Mouse (Mus musculus) inflammation-experienced regulatory T-cells (primary cell): ENCODE measurements around the gene Dmrtc2. TPM values are rescaled to one million over a fixed set of nuclear protein-coding genes. Genes with fewer than 3 reads are reported as not detected.

Source experiments
- polyA plus RNA-seq, 2 experiments: library from polyadenylated mRNA; unstranded; fragments of 100-300 nt; shearing (Covaris generic); gene quantifications; one replicate each; pipeline ENCODE4 v1.2.1; 2017

Gene Dmrtc2
- under 1 TPM in 1 of 2 experiments, not detected in 1; 0.23 TPM for polyA plus RNA-seq

GRCm38 (mm10) chr7:24869532-24870165 is at the start of gene Dmrtc2, which contains the start of gene Lypd4:
TSS of gene Dmrtc2 (plus strand) at chr7:24870057.
TSS of gene Lypd4 (minus strand) at chr7:24869941.

GRCm38 (mm10) chr7:24861913-24862312 is 7.9 kb upstream of the Dmrtc2 start, which contains the start of gene Gm9844:
TSS of gene Gm9844 (plus strand) at chr7:24862213.

GRCm38 (mm10) chr7:24883896-24884692 is 14.2 kb downstream of the Dmrtc2 start, which contains the start of gene Rps19:
TSS of gene Rps19 (plus strand) at chr7:24884371.

GRCm38 (mm10) chr7:24897224-24897623 is 27.4 kb downstream of the Dmrtc2 start, which contains the start of gene Cd79a:
TSS of gene Cd79a (plus strand) at chr7:24897381.

GRCm38 (mm10) chr7:24902630-24903443 is 33.0 kb downstream of the Dmrtc2 start, which contains the start of gene Arhgef1:
TSS of gene Arhgef1 (plus strand) at chr7:24902912.

Other genes starting within 250 kb of the Dmrtc2 start
- 1 to 10 TPM in 1 of 2 experiments, under 1 TPM in 1; 0.19 to 1.1 TPM for gene Lypd3, start 233.5 kb upstream of the Dmrtc2 start, polyA plus RNA-seq
- gene Tex101, start 193.4 kb upstream of the Dmrtc2 start, polyA plus RNA-seq: under 1 TPM in 1 of 2 experiments, not detected in 1; 0.36 TPM
- gene BC049730, start 160.8 kb upstream of the Dmrtc2 start, polyA plus RNA-seq: under 1 TPM; 0.13 to 0.31 TPM
- 1 to 10 TPM in 1 of 2 experiments, not detected in 1; 2.5 TPM for gene Gm4763, start 143.1 kb upstream of the Dmrtc2 start, polyA plus RNA-seq
- gene Cd177, start 109.7 kb upstream of the Dmrtc2 start, polyA plus RNA-seq: under 1 TPM; 0.33 to 0.34 TPM
- 1 to 10 TPM in 1 of 2 experiments, under 1 TPM in 1; 0.82 to 1.6 TPM for gene Ceacam10, start 92.9 kb upstream of the Dmrtc2 start, polyA plus RNA-seq
- 10 to 100 TPM; 35.8 to 42.4 TPM for gene Gm9844, start 7.8 kb upstream of the Dmrtc2 start, polyA plus RNA-seq
- not detected for gene Lypd4, start 116 bp upstream of the Dmrtc2 start, polyA plus RNA-seq
- gene Rps19, start 14.3 kb downstream of the Dmrtc2 start, polyA plus RNA-seq: 1,000 to 10,000 TPM; 3,658 to 5,329 TPM
- 10 to 100 TPM; 20.1 to 49.7 TPM for gene Cd79a, start 27.3 kb downstream of the Dmrtc2 start, polyA plus RNA-seq
- 1,000 to 10,000 TPM; 1,361 to 1,690 TPM for gene Arhgef1, start 32.9 kb downstream of the Dmrtc2 start, polyA plus RNA-seq
- not detected for gene Gm4881, start 74.4 kb downstream of the Dmrtc2 start, polyA plus RNA-seq
- 100 to 1,000 TPM; 598 to 776 TPM for gene Rabac1, start 102.7 kb downstream of the Dmrtc2 start, polyA plus RNA-seq
- gene Atp1a3, start 135.9 kb downstream of the Dmrtc2 start, polyA plus RNA-seq: 1 to 10 TPM in 1 of 2 experiments, under 1 TPM in 1; 0.66 to 5.4 TPM
- 1 to 10 TPM; 9.0 to 9.7 TPM for gene Grik5, start 202.3 kb downstream of the Dmrtc2 start, polyA plus RNA-seq
- gene Zfp574, start 202.5 kb downstream of the Dmrtc2 start, polyA plus RNA-seq: 10 to 100 TPM; 29.8 to 38.6 TPM